Mouse (Mus musculus) adrenal gland, postnatal 14 days (tissue): ENCODE measurements at regions not wholly inside any gene's neighbourhood (a gene's known extent, or its start where the extent isn't known, plus 50 kb on each side); places are given as distances from the start of the nearest gene placed in this dataset.

ENCODE experiments used
- DNase-seq: peaks from one replicate; pipeline ENCODE4 v3.0.0; 2021; ENCODE audit warnings: mixed read lengths

- no peak for DNase-seq
Measured at GRCm38 (mm10) chr1:186909518-186910105, 57.6 kb upstream of the D1Pas1 start.

DNA sequence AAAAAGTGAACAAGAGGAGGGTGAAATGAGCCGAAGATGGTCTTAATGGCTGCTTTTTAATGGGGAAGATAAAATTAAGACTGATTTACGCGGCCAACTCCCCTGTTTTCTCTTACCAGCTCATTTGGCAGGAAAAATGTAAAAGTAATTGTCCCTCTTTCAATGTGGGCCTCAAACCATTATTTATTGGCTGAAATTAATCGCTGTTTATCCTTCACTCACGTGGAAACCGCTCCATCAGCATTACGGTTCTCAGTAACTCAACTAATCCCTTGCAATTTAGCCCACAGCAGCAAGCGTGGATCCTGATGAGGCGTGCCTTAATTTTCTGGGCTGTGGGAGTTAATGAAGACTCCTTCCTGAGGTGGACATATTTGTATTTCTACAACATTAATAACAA is 58.1 kb upstream of the D1Pas1 start:
- DNase-seq: no peak

GRCm38 (mm10) chr1:186907409-186908170 is 59.6 kb upstream of the D1Pas1 start:
- no peak for DNase-seq

GRCm38 (mm10) chr1:186905942-186906341 is 61.3 kb upstream of the D1Pas1 start:
- no peak for DNase-seq

- no peak for DNase-seq
Measured at GRCm38 (mm10) chr1:186901548-186901947, 65.7 kb upstream of the D1Pas1 start.

- no peak for DNase-seq
Measured at GRCm38 (mm10) chr1:186898203-186898602, 69.0 kb upstream of the D1Pas1 start.

- DNase-seq: no peak
Measured at GRCm38 (mm10) chr1:186889584-186889852, 77.7 kb upstream of the D1Pas1 start.

DNA sequence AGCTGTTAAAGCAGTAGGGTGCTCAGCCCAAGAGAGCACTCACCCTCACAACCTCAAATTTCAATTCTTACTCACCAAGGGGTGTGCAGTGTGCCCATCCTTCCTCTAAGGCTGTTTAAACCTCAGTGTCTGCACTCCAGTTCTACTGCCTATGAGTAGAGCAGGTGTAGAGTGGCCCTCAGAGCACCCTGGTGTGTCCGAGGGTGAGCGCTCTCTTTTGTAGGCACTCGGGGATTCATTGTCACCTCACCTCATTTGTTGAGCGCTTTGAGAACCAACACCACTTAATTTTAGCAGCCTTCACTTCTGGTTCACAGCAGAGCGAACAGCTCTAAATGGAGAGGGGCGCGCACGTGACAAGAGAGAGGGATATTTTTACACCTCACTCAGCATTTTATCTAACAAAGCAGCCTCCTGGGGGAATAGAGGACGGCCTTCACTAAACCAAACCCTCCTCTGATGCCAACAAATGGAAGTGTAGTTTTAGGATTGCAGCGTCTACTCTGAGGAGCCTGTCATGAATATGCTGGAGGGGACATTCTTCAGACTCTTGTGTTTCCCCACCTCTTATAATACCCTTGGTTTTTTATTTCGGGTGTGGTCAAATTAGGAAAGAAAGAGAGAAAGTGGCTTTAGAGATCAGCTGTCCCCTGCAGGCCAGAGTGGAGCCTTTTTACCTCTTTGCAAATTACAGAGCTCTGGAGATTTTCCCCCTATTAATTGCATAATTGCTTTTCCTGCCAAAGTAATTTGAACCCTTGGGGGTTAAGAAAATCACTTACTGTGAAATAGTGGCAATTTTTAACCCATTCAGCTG is 78.2 kb upstream of the D1Pas1 start:
- DNase-seq: no peak

DNA sequence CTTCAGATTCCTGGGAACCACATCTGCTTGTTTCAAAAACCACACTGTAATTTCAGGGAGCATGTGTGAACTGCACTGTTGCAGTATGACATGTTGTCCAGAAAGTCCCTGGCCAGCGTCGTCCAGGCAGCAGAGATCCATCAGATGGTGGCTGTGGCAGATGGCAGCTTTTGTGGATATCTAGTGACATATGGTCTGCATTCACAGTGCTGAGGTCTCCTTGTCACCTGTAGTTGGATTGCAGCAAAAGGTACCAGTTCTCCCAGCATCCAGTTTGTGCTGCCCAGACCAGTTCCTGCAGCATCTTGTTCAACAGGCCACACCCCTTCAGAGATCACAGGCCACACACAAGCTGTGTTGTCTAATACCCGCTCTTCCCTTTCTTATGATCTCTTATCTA is 80.1 kb upstream of the D1Pas1 start:
- DNase-seq: no peak

GRCm38 (mm10) chr1:186880391-186880790 is 86.8 kb upstream of the D1Pas1 start:
- DNase-seq: no peak

GRCm38 (mm10) chr1:186860608-186861444 is 106.4 kb upstream of the D1Pas1 start:
- DNase-seq: no peak

DNA sequence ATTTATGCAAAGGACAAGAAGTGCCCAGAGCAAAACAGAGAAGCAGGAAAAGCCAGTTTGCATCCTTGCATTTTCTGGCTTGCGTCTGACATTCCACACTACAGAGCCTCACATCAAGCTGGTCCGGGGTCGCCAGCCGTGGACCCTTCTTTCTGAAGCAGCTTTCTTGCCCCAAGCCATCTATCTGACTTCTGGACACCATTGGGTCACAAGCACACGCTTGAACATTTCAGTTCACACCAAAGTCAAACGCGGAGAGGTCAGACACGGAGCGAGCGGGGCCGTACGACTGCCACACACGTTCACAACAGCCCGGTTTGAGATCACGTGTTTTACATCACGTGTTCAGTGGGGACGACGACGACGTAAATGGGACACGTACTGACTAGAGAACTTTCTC is 108.9 kb upstream of the D1Pas1 start:
- no peak for DNase-seq

GRCm38 (mm10) chr1:186855474-186856036 is 106.4 kb upstream of the Rrp15 start:
- peak; percentile 39 for DNase-seq

GRCm38 (mm10) chr1:186845256-186845655 is 96.1 kb upstream of the Rrp15 start:
- no peak for DNase-seq

- DNase-seq: peak; percentile 23
Measured at GRCm38 (mm10) chr1:186833896-186834800, 85.0 kb upstream of the Rrp15 start.

GRCm38 (mm10) chr1:186833441-186833895 is 84.3 kb upstream of the Rrp15 start:
- DNase-seq: peak; percentile 22

DNA sequence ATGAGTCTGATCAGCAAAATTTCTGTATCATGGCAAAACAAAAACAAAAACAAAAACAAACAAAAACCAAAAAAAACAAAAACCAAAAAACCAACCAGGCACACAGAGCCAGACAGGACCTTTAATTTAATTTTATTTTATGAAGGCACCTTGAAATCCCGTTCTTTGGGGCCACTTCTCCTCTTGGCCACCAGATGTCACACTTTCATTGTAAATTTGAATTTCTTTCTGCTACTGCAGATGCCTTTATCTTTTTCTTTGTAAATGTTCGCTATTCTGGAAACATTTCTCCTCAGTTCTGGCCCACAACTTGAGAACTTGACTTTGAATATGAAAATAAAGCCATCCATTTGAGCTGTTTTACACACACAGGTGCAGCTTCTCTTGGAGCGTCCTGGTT is 78.6 kb upstream of the Rrp15 start:
- DNase-seq: peak; percentile 20

DNA sequence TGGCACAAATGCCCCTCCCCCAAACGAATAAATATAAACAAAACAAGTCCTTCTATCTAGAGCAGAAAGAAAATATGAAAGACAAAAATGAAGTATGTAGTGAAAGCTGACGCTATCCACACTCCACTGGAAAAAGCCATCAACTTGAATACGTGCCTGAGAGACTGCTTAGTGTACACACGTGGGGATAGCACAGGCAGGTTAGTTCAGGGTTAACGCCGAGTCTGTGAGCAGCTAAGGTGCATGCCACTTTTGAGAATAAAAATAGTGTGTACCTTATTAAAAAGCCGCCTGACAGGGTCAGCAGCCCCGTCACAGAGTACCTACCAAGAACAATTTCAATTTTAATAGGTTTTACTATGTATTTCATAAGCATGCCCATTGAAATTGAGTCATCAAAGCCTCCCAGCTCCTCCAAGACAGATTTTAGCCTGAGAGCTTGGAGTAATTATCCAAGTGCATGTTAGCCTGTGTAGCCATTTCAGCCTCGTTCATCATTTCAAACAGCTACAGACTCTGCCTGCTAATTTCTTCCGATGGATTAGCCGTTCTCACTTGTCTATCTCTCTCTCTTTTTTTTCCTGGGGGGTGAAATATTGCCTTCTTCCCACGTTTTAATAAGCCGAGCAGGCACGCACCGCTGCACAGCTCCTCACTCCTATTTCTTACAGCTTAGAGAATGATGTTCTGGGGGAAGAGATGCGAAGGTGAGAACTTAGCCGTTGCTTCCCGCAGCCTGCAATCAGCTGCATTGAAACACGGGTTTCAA is 59.2 kb upstream of the Rrp15 start:
- no peak for DNase-seq

DNA sequence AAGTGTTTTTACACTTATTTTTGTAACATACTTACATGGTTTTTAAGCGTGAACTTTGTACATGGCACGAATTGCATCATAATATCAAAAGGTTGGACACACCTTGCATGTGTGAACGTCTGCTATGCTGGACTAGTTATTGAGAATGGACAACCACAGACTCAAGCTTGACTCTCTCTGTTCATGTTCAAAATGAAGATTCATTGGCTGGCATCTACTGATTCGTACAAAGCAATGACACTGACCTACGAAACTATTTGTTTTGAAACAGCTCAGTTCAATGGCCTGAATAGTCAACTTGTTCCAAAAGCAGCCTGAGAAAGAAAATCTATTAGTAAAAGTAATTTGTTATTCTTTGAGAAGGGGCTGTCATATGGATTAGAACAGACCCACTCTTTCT is 55.3 kb upstream of the Rrp15 start:
- no peak for DNase-seq
